Mouse (Mus musculus): ENCODE measurements around the gene Atat1.

- peak; percentile 50 for TF ChIP-seq CTCF (IDR thresholded peaks at IDR 0.05; ENCODE audit: low read depth)
- no peak for TF ChIP-seq EP300 (IDR thresholded peaks at IDR 0.05; ENCODE audit: low read depth)
Measured at GRCm38 (mm10) chr17:35907609-35908008, 2.3 kb downstream of the Atat1 start.
